Mouse (Mus musculus) midbrain, embryonic 12.5 days (tissue): Measurements from ENCODE around the gene Nupr1. TPM values are rescaled to one million over a fixed set of nuclear protein-coding genes. Genes with fewer than 3 reads are reported as not detected.

Source experiments
- ATAC-seq: fragments of 200-750 bp; cut with Nextera tagmentation; 2 replicates; pipeline ENCODE4 v1.8.0; 2017; ENCODE audit warnings: low read depth, moderate TSS enrichment, moderate library complexity; ENCODE audit not compliant: low FRiP score
- H3K27ac ChIP-seq: fragments of 300-500 bp; sonication (generic); replicated peaks from 2 replicates; pipeline ENCODE4 v1.5.1; 2016; ENCODE audit warnings: mild to moderate bottlenecking
- H3K27me3 ChIP-seq: fragments of 300-500 bp; sonication (generic); 2 replicates; pipeline ENCODE4 v1.6.1; 2016; ENCODE audit warnings: mild to moderate bottlenecking
- H3K36me3 ChIP-seq: fragments of 300-500 bp; sonication (generic); 2 replicates; pipeline ENCODE4 v1.6.1; 2016
- H3K4me1 ChIP-seq: fragments of 300-500 bp; sonication (generic); 2 replicates; pipeline ENCODE4 v1.6.1; 2016
- H3K4me2 ChIP-seq: fragments of 300-500 bp; sonication (generic); replicated peaks from 2 replicates; pipeline ENCODE4 v1.6.1; 2016; ENCODE audit warnings: mild to moderate bottlenecking, moderate library complexity
- H3K4me3 ChIP-seq: fragments of 300-500 bp; sonication (generic); 2 replicates; pipeline ENCODE4 v1.5.1; 2016; ENCODE audit warnings: mild to moderate bottlenecking
- H3K9ac ChIP-seq: fragments of 300-500 bp; sonication (generic); replicated peaks from 2 replicates; pipeline ENCODE4 v1.6.1; 2016; ENCODE audit warnings: mild to moderate bottlenecking, moderate library complexity
- H3K9me3 ChIP-seq: fragments of 300-500 bp; sonication (generic); 2 replicates; pipeline ENCODE4 v1.6.1; 2016; ENCODE audit warnings: mild to moderate bottlenecking
- WGBS: fragments of 180-500 bp; shearing (Covaris S2); methylation state at CpG from one replicate; pipeline ENCODE4 v1.1.7; 2016; 5-methylcytosine and 5-hydroxymethylcytosine counted together
- polyA plus RNA-seq: library from polyadenylated mRNA; unstranded; fragments of >200 nt; fragmentation: Nextera tagmentation; extraction: Ambion mirVana; gene quantifications from 2 replicates; pipeline ENCODE4 v1.2.1, GENCODE M21; 2016

The Nupr1 gene
- polyA plus RNA-seq: 4.4 and 7.9 TPM in 2 replicates

DNA sequence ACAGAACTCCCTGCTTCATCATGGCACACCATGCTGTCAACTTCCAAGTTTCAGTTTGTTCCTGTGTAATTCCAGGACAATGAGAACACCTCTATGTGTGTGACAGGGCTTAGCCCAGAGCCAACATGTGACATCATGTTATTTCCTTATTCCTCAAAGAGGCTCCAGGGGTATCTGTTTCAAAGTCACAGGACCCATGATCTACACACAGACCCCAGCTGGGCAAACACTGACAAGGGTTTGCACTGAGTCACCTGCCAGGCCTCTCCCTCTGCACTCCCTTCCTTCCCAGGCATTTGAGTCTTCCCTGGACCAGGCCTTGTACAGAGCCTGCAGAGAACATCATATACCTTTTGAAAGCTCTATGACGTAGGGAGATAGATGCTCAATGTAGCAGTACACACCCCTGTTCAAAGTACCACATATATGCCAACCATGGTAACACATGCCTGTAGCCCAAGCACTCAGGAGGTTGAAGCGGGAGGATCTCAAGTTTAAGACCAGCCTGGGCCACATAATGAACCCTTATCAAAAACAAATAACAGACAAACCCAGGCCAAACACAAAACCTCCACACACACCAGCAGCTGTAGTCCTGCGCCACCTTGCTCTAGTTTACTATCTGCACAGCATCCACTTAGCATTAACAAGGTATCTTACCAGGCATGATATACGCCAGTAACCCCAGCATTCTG, at the start of gene Nupr1:
Gene Nupr1 (minus strand): TSS at position 38 of the 695 bp plus-strand sequence.
- no peak within 1 kb of the TSS for H3K4me3 ChIP-seq
- no peaks in the 10 kb centered on the region for H3K36me3 ChIP-seq
- no peak within 1 kb of the TSS for H3K9ac ChIP-seq
- WGBS: 92% methylated on average over 4 of the region's 4 CpGs
- no peak for ATAC-seq
- H3K27ac ChIP-seq: no peak within 1 kb of the TSS
- H3K9me3 ChIP-seq: no peaks in the 10 kb centered on the region
- H3K27me3 ChIP-seq: no peaks in the 10 kb centered on the region
- no peak within 1 kb of the TSS for H3K4me2 ChIP-seq
- H3K4me1 ChIP-seq: no peaks in the 10 kb centered on the region

DNA sequence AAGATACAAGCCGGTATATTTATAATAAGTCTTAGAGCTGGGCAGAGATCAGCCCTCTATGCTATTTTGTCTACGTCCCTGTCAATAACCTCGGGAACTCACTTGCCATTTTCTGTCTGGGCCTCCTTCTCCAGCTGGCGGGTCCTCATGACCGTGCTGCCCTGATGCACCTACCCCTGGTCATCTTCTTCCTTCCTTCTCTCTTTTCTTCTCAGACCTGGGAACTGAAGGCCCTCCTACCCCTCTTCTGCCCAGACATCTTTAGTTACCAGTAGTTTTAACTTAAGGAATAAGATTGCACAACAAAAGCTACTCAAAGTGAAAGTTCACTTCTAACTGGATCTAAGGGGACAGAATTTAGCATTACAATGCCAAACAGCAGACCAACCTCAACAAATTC, 49.0 kb upstream of the Nupr1 start:
- H3K4me3 ChIP-seq: no peak overlapping the region
- H3K9ac ChIP-seq: no peak overlapping the region
- no peaks in the 10 kb centered on the region for H3K9me3 ChIP-seq
- WGBS: 94% methylated on average over 5 of the region's 5 CpGs
- H3K27me3 ChIP-seq: no peaks in the 10 kb centered on the region
- no peak for ATAC-seq
- no peaks in the 10 kb centered on the region for H3K4me1 ChIP-seq
- peaks cover 7% of the 10 kb centered on the region; the same call in 1 of the 2 replicates for H3K36me3 ChIP-seq
- H3K27ac ChIP-seq: no peak overlapping the region
- H3K4me2 ChIP-seq: no peak overlapping the region

DNA sequence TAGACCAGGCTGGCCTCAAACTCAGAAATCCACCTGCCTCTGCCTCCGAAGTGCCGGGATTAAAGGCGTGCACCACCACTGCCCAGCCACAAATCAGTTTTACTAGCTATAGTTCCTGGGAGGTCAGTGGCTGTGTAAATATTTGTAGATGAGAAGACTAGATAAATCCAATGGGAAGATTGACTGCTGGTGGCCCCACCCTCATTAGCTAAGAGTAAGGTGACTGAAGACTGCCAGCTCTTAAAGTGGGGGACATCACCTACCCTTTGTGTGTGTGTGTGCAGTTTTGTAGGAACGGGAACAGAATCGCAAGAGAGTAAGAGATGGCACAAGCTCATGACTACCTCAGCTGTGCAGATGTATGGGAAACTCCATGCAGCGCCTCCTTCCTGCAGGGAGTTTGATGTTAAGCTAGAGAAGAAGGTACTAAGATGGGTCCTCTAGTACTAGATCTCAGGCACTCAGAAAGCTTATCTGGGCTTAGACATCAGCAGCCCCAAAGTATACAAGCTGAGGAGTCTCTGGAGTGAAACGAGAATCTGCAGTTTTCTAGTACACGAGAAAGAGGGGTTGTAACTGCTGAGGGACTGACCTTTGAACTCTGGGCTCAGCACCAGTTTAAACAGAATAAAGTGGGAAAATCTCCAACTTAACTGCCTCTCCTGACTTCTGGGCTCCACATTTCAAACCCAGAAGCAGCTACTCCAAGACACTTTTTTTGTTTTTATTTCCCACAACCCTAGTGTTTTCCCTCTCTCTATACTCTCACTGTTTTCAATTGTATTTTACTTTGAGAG, 48.1 kb upstream of the Nupr1 start:
- 83% methylated on average over 8 of the region's 8 CpGs for WGBS
- no peaks in the 10 kb centered on the region for H3K4me1 ChIP-seq
- no peak for ATAC-seq
- no peak overlapping the region for H3K4me3 ChIP-seq
- H3K4me2 ChIP-seq: no peak overlapping the region
- H3K9ac ChIP-seq: no peak overlapping the region
- no peaks in the 10 kb centered on the region for H3K9me3 ChIP-seq
- no peaks in the 10 kb centered on the region for H3K27me3 ChIP-seq
- no peak overlapping the region for H3K27ac ChIP-seq
- peaks cover 10% of the 10 kb centered on the region; the same call in 1 of the 2 replicates for H3K36me3 ChIP-seq

DNA sequence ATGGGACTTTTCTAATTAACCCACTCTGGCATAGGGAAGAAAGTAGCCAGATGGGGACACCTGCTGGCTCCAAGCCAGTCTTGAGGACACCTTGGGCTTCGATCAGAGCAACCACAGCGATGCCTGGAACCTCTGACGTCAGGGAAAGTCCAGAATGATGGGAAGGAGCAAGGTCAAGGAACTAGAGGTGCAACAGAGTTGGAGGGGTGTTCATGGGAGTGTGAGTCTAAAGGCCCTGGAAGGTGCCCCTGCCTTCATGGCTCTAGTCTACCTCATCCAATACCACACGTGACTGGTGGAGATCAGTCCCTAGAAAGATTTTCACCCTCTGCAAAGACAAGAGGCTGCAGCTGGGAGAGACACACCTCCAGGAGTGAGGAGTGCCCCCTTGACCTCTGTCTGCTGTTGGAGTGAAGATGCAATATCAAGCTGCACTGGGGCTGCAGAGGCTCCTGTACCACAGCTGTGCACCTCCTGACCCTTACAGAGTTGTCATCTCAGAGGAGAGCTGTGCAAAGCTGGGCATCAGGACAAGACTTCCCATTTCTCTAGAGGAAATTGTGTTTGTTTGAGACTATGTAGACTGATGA, 46.1 kb upstream of the Nupr1 start:
- peaks cover 27% of the 10 kb centered on the region for H3K36me3 ChIP-seq
- 82% methylated on average over 4 of the region's 4 CpGs for WGBS

DNA sequence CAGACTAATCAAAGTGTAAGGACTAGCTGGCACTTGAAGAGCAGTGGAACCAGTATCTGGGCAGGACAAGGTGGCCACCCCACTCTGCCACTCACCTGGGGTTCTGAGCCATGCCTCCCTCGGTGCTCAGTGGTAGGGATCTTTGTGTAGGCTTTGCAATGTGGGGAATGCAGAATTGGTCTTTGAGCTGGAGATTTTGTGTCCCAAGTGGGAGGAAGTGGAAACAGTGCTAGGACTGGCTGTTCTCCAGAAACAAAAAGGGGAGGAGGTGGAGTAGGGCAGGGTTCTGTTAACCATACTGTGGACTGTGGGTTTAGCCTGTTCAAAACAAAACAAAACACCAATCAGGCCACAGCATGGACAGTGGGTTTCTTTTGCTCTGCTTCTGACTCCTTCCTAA, 45.5 kb upstream of the Nupr1 start, which contains the start of gene Sult1a1:
Gene Sult1a1 (minus strand): TSS at position 226 of the 400 bp plus-strand sequence.
- no peak for ATAC-seq
- Histone ChIP-seq H3K4me1 (no peaks in the 10 kb centered on the region), H3K27ac (no peak within 1 kb of the TSS), H3K36me3 (peaks cover 31% of the 10 kb centered on the region), H3K4me3 (no peak within 1 kb of the TSS), H3K9ac (no peak within 1 kb of the TSS), H3K4me2 (no peak within 1 kb of the TSS), H3K27me3 (no peaks in the 10 kb centered on the region), H3K9me3 (no peaks in the 10 kb centered on the region)
- WGBS: 68% methylated on average over 1 of the region's 1 CpGs

More for the DNA sequence above, 46.1 kb upstream of the Nupr1 start:
- H3K4me1 ChIP-seq: no peaks in the 10 kb centered on the region
- H3K4me3 ChIP-seq: no peak overlapping the region
- H3K4me2 ChIP-seq: no peak overlapping the region
- no peak overlapping the region for H3K27ac ChIP-seq
- ATAC-seq: no peak
- no peak overlapping the region for H3K9ac ChIP-seq
- no peaks in the 10 kb centered on the region for H3K9me3 ChIP-seq
- no peaks in the 10 kb centered on the region for H3K27me3 ChIP-seq

DNA sequence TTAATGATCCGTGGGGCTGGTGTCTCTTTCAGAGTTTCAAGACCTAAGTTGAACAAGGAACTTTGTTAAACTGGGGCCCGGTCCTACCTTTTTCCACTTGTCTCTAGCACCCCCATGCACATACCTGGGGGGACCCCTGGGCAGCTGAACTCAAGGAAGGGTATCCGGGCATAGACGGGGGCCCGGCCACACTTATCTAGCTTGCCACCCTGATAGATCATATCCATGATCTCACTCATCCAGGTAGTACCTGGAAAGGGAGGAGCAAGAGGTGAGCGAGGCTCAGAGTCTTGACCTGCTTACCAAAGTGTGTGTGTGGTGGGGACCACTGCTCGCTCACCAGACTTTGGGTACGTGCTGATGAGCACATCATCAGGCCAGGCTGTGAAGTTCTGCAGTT, 44.4 kb upstream of the Nupr1 start:
- Histone ChIP-seq H3K27ac (no peak overlapping the region), H3K4me3 (no peak overlapping the region), H3K4me1 (no peaks in the 10 kb centered on the region), H3K4me2 (no peak overlapping the region), H3K27me3 (no peaks in the 10 kb centered on the region), H3K36me3 (peaks cover 40% of the 10 kb centered on the region), H3K9ac (no peak overlapping the region), H3K9me3 (no peaks in the 10 kb centered on the region)
- no peak for ATAC-seq
- WGBS: 94% methylated on average over 8 of the region's 8 CpGs

DNA sequence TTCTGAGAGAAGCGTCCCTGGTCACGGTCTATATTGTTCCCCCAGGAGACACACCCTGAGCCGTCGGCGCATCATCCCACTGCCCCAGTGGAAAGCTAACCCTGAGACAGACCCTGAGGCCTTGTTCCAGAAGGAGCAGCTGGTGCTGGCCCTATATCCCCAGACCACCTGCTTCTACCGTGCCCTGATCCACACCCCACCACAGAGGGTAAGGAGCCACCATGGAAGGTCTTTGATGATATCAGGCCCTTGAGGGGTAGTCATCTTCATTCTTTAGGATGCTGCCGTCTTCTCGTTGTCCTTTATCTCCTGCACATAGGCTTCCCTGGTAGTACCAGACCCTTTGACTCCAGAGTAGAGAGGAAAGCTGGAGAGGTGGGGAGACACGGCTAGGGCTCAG, 41.5 kb upstream of the Nupr1 start:
- no peaks in the 10 kb centered on the region for H3K4me1 ChIP-seq
- no peak overlapping the region for H3K4me2 ChIP-seq
- H3K36me3 ChIP-seq: peaks cover 49% of the 10 kb centered on the region
- H3K27me3 ChIP-seq: no peaks in the 10 kb centered on the region
- no peak overlapping the region for H3K27ac ChIP-seq
- WGBS: 94% methylated on average over 9 of the region's 9 CpGs
- H3K9ac ChIP-seq: no peak overlapping the region
- H3K4me3 ChIP-seq: no peak overlapping the region
- H3K9me3 ChIP-seq: no peaks in the 10 kb centered on the region
- ATAC-seq: no peak

DNA sequence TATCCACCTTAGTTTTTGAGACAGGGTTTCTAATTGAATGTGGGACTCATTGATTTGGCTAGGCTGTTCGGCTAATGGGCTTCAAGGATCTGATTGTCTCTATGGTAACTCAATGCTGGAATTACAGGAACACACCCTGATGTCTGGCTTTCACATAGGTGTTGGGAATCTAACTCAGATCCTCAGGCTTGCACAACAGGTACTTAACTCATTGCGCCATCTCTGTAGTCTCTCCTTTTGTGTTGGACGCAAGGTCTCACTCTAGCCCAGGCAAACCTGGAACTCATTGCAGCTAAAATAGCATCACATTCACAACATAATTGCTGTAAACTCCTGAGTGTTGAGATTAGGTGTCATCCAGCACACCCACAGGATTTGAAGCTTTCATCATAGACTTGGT, 39.5 kb upstream of the Nupr1 start:
- H3K9me3 ChIP-seq: no peaks in the 10 kb centered on the region
- 87% methylated on average over 3 of the region's 3 CpGs for WGBS
- no peak overlapping the region for H3K4me2 ChIP-seq
- no peaks in the 10 kb centered on the region for H3K27me3 ChIP-seq
- no peak overlapping the region for H3K27ac ChIP-seq
- H3K36me3 ChIP-seq: peaks cover 63% of the 10 kb centered on the region
- H3K9ac ChIP-seq: no peak overlapping the region
- no peaks in the 10 kb centered on the region for H3K4me1 ChIP-seq
- H3K4me3 ChIP-seq: no peak overlapping the region
- ATAC-seq: no peak

DNA sequence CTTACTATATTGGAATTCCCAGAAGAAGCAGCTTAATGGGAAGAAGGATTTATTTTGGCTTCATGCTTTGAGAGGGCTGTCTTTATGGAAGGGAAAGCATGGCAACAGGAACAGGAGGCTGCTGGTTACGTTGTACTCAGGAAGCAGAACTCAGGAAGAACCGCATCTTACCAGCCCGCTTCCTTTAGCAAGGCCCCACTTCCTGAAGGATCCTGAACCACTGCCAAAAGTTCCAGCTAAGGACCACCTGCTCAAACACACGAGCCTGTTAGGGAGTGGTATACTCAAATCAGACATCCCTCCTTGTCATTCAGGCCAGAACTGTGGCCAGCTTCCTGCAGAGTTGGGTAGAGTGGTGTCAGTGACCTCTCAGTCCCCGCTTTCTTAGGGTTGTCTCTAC, 37.8 kb upstream of the Nupr1 start:
- Histone ChIP-seq H3K4me1 (no peaks in the 10 kb centered on the region), H3K36me3 (peaks cover 72% of the 10 kb centered on the region), H3K4me2 (no peak overlapping the region), H3K4me3 (no peak overlapping the region), H3K9ac (no peak overlapping the region), H3K27me3 (no peaks in the 10 kb centered on the region), H3K9me3 (no peaks in the 10 kb centered on the region), H3K27ac (no peak overlapping the region)
- 90% methylated on average over 5 of the region's 5 CpGs for WGBS
- no peak for ATAC-seq

DNA sequence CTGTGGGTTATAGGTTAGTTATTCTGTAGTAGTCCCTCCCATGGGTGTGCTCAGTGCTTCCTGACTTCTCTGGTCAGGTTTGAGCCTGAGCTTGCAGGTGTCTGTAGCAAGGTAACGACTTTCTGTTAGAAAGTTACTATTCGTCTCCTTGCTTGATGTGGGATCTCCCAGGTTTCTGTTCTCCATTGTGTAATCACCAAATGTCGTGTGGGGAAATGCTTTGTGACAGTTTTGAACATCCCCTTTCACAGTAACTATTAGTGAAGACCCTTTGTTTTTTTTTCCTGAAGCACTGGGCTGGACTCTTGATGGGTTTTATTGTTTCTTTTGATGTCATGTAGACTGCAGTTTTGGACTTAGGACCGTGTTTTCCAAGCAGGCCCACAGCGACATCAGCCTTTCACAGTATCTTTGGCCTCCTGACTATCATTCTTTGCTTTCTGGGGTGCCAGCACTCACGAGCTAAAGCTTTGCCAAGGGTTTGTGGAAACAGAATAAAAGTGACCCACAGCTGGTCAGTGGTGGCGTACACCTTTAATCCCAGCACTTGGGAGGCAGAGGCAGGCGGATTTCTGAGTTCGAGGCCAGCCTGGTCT, 36.9 kb upstream of the Nupr1 start:
- Histone ChIP-seq H3K27me3 (no peaks in the 10 kb centered on the region), H3K9me3 (no peaks in the 10 kb centered on the region), H3K4me2 (no peak overlapping the region), H3K4me1 (no peaks in the 10 kb centered on the region), H3K27ac (no peak overlapping the region), H3K36me3 (peaks cover 71% of the 10 kb centered on the region), H3K4me3 (no peak overlapping the region), H3K9ac (no peak overlapping the region)
- 92% methylated on average over 9 of the region's 9 CpGs for WGBS
- no peak for ATAC-seq

DNA sequence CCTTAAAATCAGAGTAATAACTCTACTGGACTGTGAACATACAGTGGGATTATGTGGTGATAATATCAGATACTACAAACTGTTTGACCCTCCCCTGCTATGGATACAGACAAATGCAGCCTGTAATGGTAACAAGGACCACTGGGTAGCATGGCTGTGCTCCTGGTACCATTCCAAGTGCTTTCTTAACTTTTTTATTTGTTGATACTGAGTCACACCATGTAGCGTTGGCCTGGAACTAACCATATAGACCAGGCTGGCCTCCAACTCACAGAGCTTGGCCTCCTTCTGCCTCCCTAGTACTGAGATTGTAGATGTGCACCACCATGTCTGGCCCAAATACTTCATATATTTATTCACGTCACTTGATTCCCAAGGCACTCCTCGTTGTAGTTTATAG, 34.6 kb upstream of the Nupr1 start:
- no peak overlapping the region for H3K4me3 ChIP-seq
- no peak overlapping the region for H3K9ac ChIP-seq
- peaks cover 56% of the 10 kb centered on the region for H3K36me3 ChIP-seq
- H3K27me3 ChIP-seq: no peaks in the 10 kb centered on the region
- ATAC-seq: no peak
- no peaks in the 10 kb centered on the region for H3K9me3 ChIP-seq
- WGBS: 94% methylated on average over 3 of the region's 3 CpGs
- no peak overlapping the region for H3K4me2 ChIP-seq
- no peak overlapping the region for H3K27ac ChIP-seq
- no peaks in the 10 kb centered on the region for H3K4me1 ChIP-seq

DNA sequence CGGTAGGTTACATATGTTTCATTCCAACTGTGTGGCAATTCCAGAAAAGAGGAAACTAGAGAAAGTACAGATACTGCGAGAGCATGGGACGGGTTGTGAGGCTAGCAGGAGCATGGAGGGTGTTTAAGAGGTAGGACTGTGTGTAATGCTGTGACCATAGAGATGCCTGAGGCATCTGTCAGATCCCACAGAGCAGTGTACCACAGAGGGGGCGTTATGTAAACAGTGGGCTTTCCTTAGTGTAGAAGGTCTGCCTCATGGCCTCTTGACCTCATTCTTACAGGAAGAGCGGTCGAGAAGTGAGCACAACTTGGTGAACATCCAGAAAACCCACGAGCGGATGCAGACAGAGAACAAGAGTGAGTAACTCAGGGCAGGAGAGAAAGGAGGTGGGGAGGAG, 33.0 kb upstream of the Nupr1 start:
- Histone ChIP-seq H3K4me1 (no peaks in the 10 kb centered on the region), H3K27me3 (no peaks in the 10 kb centered on the region), H3K9ac (no peak overlapping the region), H3K36me3 (peaks cover 50% of the 10 kb centered on the region), H3K4me2 (no peak overlapping the region), H3K4me3 (no peak overlapping the region), H3K9me3 (no peaks in the 10 kb centered on the region), H3K27ac (no peak overlapping the region)
- ATAC-seq: no peak
- WGBS: 80% methylated on average over 8 of the region's 8 CpGs
